Mouse (Mus musculus) ES-Bruce4 (cell line): ENCODE results near the gene Npffr2.

Experiments used
- CTCF ChIP-seq: IDR thresholded peaks from one replicate; pipeline ENCODE4 v1.8.1; 2011; ENCODE audit warnings: low read depth, low read length
- EP300 ChIP-seq: IDR thresholded peaks from 2 replicates; pipeline ENCODE4 v1.6.1; 2011; ENCODE audit warnings: low read depth, low read length; ENCODE audit not compliant: insufficient read depth

DNA sequence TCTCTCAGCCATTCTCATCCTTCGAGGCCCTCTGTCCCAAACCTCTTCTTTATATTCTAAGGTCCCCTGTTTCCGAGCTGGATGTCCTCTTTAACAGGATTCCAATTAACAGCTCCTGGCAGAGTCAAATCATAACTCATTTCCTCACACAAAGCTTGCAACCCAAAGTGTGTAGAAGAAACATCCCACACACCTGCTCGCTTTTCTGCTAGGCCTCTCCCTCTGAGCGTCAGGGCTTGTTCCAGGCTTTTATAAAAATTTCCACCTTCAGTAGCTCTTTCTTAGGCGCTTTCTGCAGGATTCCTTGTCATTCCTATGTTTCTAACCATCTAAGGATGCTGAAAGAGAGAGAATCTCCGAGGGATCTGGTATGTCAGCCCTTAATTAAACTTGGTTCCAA is 85.0 kb downstream of the Npffr2 start:
- no peak for TF ChIP-seq EP300
- TF ChIP-seq CTCF, result no peak
